Mouse (Mus musculus): ENCODE measurements at regions not wholly inside any gene's neighbourhood (a gene's known extent, or its start where the extent isn't known, plus 50 kb on each side); places are given as distances from the start of the nearest gene placed in this dataset.

DNA sequence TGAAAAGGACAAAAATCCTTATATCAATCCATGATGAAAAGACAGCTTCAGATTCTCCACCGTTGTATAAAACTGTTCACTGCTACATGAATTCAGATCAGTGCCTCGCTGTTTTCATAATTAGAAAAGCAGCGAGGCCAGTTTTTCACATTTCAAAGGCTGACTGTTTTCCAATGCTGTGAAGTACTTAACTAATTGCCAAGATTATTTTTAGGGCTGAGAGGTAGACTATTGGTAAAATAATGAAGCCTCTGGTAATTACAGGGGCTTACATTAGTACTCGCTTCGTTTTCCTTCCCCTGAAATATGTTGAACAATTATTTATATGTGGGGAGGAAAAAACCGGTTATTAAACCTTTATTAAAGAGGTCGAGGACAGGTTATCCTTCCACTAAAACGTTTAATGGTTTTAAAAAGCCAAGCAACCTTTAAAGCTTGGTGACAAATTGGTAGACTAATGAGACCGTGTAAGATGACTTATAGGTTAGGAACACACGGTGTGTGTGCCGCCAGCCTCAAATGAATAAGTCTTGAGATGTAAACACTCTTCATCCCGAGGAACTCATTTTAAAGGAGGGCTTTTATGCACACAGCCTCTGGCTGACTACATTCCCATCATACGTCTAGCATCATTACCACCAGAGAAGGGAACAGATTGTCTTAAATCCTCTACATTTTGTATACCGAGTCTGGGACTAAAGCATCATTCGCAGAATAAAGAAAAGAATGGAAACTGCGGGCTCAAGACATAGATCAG lies 465.7 kb downstream of the Galc start:
- TF ChIP-seq POLR2A (IDR thresholded peaks at IDR 0.05; ENCODE audit: low read depth, low read length): no peak
- no peak for TF ChIP-seq CTCF (IDR thresholded peaks at IDR 0.05; ENCODE audit: borderline replicate concordance, insufficient read depth, low read length)
